Mouse (Mus musculus): ENCODE data around the gene Pink1. TPM values are rescaled to one million over a fixed set of nuclear protein-coding genes. Genes with fewer than 3 reads are reported as not detected.

Gene Pink1
- total RNA-seq, 2 experiments from 2014 or later: 163 to 177 TPM

DNA sequence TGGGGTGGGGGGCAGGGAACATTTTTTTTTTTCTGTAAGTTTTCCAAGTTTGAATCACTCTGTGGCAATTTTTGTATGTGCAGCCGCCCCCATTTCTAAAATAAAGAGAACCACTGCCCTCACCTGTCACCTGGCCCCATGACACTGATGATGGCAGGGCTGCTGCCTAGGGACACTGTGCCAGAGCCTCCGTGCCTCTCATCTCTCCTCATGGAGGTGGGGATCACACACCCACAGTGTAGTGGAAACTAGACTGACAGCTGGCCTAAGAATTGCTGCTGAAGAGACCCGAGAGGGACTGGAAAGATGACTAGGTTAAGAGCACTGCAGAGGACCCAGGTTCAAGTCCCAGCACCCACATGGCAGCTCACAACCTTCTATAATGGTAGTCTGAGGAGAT lies 14.0 kb downstream of the Pink1 start:
- no peak for DNase-seq

DNA sequence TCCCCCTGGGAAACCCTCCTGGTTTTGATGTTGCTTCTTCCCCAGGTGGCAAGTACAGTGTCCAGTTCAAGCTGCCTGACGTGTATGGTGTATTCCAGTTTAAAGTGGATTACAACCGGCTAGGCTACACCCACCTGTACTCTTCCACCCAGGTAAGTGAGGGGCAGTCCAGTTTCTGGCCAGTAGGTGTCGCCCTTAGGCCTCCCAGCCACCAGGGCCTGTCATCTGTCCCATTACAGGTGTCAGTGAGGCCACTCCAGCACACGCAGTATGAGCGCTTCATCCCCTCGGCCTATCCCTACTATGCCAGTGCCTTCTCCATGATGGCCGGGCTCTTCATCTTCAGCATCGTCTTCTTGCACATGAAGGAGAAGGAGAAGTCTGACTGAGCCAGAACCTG lies 14.5 kb downstream of the Pink1 start:
- peak; percentile 62 for DNase-seq

DNA sequence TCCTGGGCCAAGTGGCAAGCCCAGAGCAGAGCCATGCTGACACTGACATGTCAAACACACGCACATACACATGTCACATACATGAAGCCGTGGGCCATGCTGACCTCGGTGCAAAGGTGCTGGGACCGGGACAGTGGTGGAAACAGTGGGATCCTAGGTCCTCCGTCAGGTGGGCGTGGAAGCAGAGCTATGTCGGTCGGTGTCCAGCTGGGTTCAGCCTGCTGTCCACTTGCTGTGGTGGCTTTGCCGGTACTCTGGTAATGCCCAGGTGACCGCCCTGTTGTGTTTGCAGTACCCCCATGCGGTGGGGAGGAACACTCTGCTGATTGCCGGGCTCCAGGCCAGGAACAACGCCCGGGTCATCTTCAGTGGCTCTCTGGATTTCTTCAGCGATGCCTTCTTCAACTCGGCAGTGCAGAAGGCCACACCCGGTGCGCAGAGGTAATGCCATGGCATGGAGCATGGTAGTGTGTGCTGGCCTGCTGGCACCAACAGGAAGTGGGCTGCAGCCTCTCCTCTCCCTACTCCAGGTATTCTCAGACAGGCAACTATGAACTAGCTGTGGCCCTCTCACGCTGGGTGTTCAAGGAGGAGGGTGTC lies 15.7 kb downstream of the Pink1 start:
- no peak for DNase-seq

GRCm38 (mm10) chr4:138307739-138308138 lies 18.4 kb downstream of the Pink1 start:
- no peak for DNase-seq

DNA sequence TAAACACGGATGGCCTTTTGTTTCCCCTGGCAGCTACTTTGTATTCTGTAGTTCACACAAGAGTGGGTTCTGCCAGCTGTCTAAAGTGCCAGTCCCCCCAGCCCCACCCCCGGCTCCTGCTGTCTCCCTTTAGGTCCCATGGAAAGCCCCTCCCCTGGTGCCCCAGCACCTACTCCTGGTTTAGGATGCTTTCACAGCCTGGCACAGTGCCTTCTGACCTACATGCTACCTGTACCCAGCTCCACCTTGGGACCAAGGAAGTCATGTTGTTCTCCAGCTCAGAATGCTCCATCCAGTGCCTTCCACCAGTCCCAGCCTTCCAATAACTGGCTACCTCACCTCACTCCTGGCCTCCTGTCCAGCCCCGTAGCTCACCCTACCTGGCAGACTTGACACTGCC lies 19.1 kb downstream of the Pink1 start:
- no peak for DNase-seq

DNA sequence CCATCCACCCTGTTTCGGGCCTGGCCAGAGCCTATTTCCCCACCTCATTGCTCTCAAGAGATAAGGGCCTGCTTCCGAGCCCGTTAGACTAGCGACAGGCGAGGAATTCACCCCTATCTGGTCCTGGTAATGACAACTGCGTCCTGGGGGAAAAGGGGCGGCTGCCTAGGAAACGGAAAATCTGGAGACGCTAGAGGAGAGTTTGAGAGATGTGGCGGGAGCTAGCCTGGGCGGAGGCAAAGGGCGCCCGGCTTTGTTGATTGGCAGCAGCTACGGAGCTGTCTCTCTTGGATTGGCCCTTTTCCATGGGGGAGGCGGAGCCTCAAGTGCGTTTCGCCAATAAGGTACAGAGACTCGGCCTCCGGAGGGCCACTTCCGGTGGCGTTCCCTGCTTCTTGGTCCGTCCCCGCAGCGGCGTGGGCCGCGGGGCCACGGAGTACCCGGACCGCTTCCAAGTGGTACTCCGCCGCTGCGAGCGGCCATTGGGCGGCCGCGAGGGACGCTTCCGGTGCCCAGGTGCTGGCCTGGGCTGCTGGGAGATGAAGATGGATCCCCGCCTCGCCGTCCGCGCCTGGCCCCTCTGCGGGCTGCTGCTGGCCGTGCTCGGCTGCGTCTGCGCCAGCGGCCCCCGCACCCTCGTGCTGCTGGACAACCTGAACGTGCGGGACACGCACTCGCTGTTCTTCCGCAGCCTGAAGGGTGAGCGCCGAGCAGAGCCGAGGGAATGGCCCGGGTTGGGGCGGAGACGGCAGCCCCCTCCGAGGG lies 21.6 kb downstream of the Pink1 start, which contains the start of gene Ddost:
Gene Ddost, plus strand, starts transcription at position 391 of the 765 bp plus-strand sequence.
- DNase-seq: peak; percentile 99

DNA sequence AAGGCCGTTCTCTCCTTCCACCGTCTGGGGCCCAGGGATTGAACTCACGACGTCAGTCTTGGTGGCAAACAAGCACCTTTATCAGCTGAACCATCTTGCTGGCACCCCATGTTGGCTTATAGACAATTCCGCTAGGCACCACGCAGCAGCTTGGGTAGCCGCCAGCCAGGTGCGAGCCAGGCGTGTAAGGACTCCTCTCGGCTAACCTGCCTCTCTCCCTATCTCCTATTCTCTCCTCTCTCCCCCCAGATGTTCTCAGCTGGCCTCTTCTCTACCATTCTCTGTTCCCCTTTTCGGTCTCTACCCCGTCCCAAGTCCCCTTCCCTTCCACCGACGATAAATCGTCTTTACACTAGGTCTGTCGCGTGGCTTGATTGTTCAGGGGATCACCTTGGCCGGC lies 22.4 kb downstream of the Pink1 start:
- DNase-seq: no peak

DNA sequence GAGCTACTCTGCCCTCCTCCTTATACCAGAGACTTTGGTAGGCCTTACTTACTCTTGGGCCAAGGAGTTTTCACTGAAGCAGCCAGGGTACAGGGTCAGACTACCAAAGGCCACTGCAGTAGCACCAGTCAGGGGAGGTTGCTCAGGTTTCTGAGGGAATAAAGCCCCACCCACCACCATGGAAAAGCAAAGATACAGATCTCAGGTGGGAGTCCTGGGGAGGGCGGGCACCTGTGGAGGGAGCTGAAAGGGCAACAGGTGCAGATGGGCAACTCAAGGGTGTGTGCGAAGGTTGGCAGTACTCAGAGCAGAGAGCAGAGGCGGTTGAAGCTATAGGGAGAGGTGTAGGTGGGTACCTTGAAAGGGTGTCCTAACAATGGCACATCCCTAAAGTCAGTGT lies 23.1 kb downstream of the Pink1 start:
- no peak for DNase-seq

GRCm38 (mm10) chr4:138301271-138301780 lies 24.8 kb downstream of the Pink1 start:
- peak; percentile 42 for DNase-seq

GRCm38 (mm10) chr4:138293949-138294550 lies 32.1 kb downstream of the Pink1 start:
- DNase-seq: no peak

DNA sequence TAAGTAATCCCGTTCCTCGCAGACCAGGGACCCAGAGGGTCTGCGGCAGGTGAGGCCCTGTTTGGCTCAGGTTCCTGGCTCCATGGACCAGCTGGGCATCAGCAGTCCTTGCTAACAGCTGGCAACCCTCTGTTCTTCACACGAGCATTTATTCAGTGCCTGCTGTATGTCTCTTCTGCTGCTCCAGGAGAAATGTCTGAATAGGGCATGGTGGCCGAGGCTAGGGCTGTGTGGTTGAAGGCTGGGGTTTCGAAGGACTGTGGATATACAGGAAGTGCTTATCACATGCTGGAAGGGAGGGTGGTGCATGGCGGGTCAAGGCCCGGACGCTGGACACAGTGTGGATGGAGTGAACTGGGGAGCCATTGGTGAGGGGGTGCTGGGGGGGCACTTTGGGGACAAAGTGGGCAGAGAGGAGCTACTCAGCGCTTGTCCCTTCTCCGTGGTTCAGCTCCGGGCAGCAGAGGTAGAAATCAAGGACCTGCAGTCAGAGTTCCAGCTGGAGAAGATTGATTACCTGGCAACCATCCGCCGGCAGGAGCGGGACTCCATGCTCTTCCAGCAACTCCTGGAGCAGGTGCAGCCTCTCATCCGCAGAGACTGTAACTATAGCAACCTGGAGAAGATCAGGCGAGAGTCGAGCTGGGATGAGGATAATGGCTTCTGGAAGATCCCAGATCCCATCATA lies 32.7 kb downstream of the Pink1 start:
- DNase-seq: no peak

DNA sequence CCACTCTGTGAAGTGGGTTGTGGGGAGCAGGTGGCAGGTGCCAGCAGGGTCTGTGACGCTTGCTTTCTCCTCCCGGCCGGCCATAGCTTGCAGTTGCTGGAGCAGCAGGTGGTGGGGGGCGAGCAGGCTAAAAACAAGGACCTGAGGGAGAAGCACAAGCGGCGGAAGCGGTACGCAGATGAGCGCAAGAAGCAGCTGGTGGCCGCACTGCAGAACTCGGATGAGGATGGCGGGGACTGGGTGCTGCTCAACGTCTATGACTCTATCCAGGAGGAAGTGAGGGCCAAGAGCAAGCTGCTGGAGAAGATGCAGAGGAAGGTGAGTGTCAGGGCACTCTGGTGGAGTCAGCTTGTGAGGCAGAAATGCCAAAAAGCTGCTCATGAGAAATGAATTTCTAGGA lies 34.1 kb downstream of the Pink1 start:
- DNase-seq: no peak

GRCm38 (mm10) chr4:138288691-138289090 lies 37.4 kb downstream of the Pink1 start:
- DNase-seq: no peak

- no peak for DNase-seq
Measured at GRCm38 (mm10) chr4:138286411-138286810, 39.7 kb downstream of the Pink1 start.

DNA sequence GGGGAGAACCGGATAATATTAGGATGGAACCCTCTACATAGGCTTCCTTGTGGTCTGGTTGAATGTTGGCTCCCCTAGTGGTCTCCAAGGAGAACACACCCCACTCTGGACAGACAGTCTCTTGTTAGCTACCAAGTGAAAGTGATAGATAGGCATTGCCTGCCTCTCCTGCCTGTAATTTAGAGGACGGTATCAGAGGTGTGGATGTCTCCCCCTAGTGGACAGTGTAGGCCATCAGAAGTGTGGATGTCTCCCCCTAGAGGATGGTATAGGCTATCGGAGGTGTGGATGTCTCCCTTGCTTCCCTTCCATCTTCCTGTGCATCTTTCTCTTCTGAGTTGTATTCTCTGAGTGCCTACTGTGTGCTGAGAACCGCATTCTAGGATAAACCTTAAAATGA lies 43.3 kb downstream of the Pink1 start:
- peak; percentile 66 for DNase-seq

- no peak for DNase-seq
Measured at GRCm38 (mm10) chr4:138278346-138278745, 47.8 kb downstream of the Pink1 start.

- DNase-seq: peak; percentile 53
Measured at GRCm38 (mm10) chr4:138272011-138272997, 53.8 kb downstream of the Pink1 start.

GRCm38 (mm10) chr4:138267869-138268268 lies 58.2 kb downstream of the Pink1 start:
- no peak for DNase-seq

All from heart, postnatal 4 days (tissue).